Mouse (Mus musculus): ENCODE results near the gene Cd44. TPM values are rescaled to one million over a fixed set of nuclear protein-coding genes. Genes with fewer than 3 reads are reported as not detected.

Gene Cd44
- total RNA-seq, 1 experiment = 14.3 TPM

GRCm38 (mm10) chr2:102878513-102878912 is 23.0 kb downstream of the Cd44 start:
- Histone ChIP-seq H3K9ac (ENCODE audit: insufficient read depth, low read depth, low read length, poor library complexity, severe bottlenecking) (no peak overlapping the region), H3K4me3 (ENCODE audit: insufficient read depth in 1 of 2, low read depth in 1 of 2, low read length in 2 of 2, poor library complexity in 1 of 2, severe bottlenecking in 1 of 2) (no peak overlapping the region), H3K36me3 (ENCODE audit: control insufficient read depth, insufficient read depth, low read length, poor library complexity, severe bottlenecking) (no peaks in the 10 kb centered on the region), H3K9me3 (ENCODE audit: control insufficient read depth, insufficient read depth, low read depth, low read length) (no peaks in the 10 kb centered on the region), H3K4me1 (ENCODE audit: control insufficient read depth in 2 of 2, insufficient read depth in 2 of 2, low read length in 2 of 2, poor library complexity in 1 of 2) (no peaks in the 10 kb centered on the region), H3K27ac (ENCODE audit: insufficient read depth, low read depth, low read length, poor library complexity, severe bottlenecking) (no peak overlapping the region)
- TF ChIP-seq ZC3H11A (IDR thresholded peaks at IDR 0.05; ENCODE audit: borderline replicate concordance, low read depth, low read length) = no peak
- no peak for TF ChIP-seq ZNF384 (IDR thresholded peaks at IDR 0.05; ENCODE audit: low read depth, low read length)
- TF ChIP-seq MAFK (IDR thresholded peaks at IDR 0.05; ENCODE audit: insufficient read depth, low read depth, low read length) = no peak
- no peak for TF ChIP-seq CHD2 (IDR thresholded peaks at IDR 0.05; ENCODE audit: low read depth, low read length)
- no peak for TF ChIP-seq HCFC1 (IDR thresholded peaks at IDR 0.05; ENCODE audit: borderline replicate concordance, insufficient read depth, low read length)
- no peak for DNase-seq (ENCODE audit: low read depth, low spot score)
- in situ Hi-C loops (cut with MboI; ENCODE audit: low sequenced_read_pairs in 2 of 2, unreplicated experiment in 2 of 2) = no loop called here

- Histone ChIP-seq H3K9ac (ENCODE audit: insufficient read depth, low read depth, low read length, poor library complexity, severe bottlenecking) (no peak overlapping the region), H3K36me3 (ENCODE audit: control insufficient read depth, insufficient read depth, low read length, poor library complexity, severe bottlenecking) (no peaks in the 10 kb centered on the region), H3K4me3 (ENCODE audit: insufficient read depth in 1 of 2, low read depth in 1 of 2, low read length in 2 of 2, poor library complexity in 1 of 2, severe bottlenecking in 1 of 2) (no peak overlapping the region), H3K9me3 (ENCODE audit: control insufficient read depth, insufficient read depth, low read depth, low read length) (no peaks in the 10 kb centered on the region), H3K4me1 (ENCODE audit: control insufficient read depth in 2 of 2, insufficient read depth in 2 of 2, low read length in 2 of 2, poor library complexity in 1 of 2) (no peaks in the 10 kb centered on the region), H3K27ac (ENCODE audit: insufficient read depth, low read depth, low read length, poor library complexity, severe bottlenecking) (no peak overlapping the region)
- no peak for TF ChIP-seq MAFK (IDR thresholded peaks at IDR 0.05; ENCODE audit: insufficient read depth, low read depth, low read length)
- TF ChIP-seq CHD2 (IDR thresholded peaks at IDR 0.05; ENCODE audit: low read depth, low read length) = no peak
- no peak for TF ChIP-seq ZC3H11A (IDR thresholded peaks at IDR 0.05; ENCODE audit: borderline replicate concordance, low read depth, low read length)
- in situ Hi-C loops (cut with MboI; ENCODE audit: low sequenced_read_pairs in 2 of 2, unreplicated experiment in 2 of 2) = no loop called here
- no peak for DNase-seq (ENCODE audit: low read depth, low spot score)
Observed at GRCm38 (mm10) chr2:102877463-102877862, 24.0 kb downstream of the Cd44 start.

GRCm38 (mm10) chr2:102876141-102876540 is 25.3 kb downstream of the Cd44 start:
- H3K9ac ChIP-seq (ENCODE audit: insufficient read depth, low read depth, low read length, poor library complexity, severe bottlenecking) = no peak overlapping the region
- H3K9me3 ChIP-seq (ENCODE audit: control insufficient read depth, insufficient read depth, low read depth, low read length) = no peaks in the 10 kb centered on the region
- H3K36me3 ChIP-seq (ENCODE audit: control insufficient read depth, insufficient read depth, low read length, poor library complexity, severe bottlenecking) = no peaks in the 10 kb centered on the region
- H3K4me3 ChIP-seq (ENCODE audit: insufficient read depth in 1 of 2, low read depth in 1 of 2, low read length in 2 of 2, poor library complexity in 1 of 2, severe bottlenecking in 1 of 2) = no peak overlapping the region
- DNase-seq (ENCODE audit: low read depth, low spot score) = no peak
- TF ChIP-seq MAFK (IDR thresholded peaks at IDR 0.05; ENCODE audit: insufficient read depth, low read depth, low read length) = no peak
- no peak for TF ChIP-seq HCFC1 (IDR thresholded peaks at IDR 0.05; ENCODE audit: borderline replicate concordance, insufficient read depth, low read length)
- TF ChIP-seq ZNF384 (IDR thresholded peaks at IDR 0.05; ENCODE audit: low read depth, low read length) = no peak
- no peak overlapping the region for H3K27ac ChIP-seq (ENCODE audit: insufficient read depth, low read depth, low read length, poor library complexity, severe bottlenecking)
- no peaks in the 10 kb centered on the region for H3K4me1 ChIP-seq (ENCODE audit: control insufficient read depth in 2 of 2, insufficient read depth in 2 of 2, low read length in 2 of 2, poor library complexity in 1 of 2)
- in situ Hi-C loops (cut with MboI; ENCODE audit: low sequenced_read_pairs in 2 of 2, unreplicated experiment in 2 of 2) = no loop called here

GRCm38 (mm10) chr2:102873848-102874247 is 27.6 kb downstream of the Cd44 start:
- H3K4me3 ChIP-seq (ENCODE audit: insufficient read depth in 1 of 2, low read depth in 1 of 2, low read length in 2 of 2, poor library complexity in 1 of 2, severe bottlenecking in 1 of 2) = no peak overlapping the region
- DNase-seq (ENCODE audit: low read depth, low spot score) = no peak
- no peak overlapping the region for H3K9ac ChIP-seq (ENCODE audit: insufficient read depth, low read depth, low read length, poor library complexity, severe bottlenecking)
- H3K27ac ChIP-seq (ENCODE audit: insufficient read depth, low read depth, low read length, poor library complexity, severe bottlenecking) = no peak overlapping the region
- H3K36me3 ChIP-seq (ENCODE audit: control insufficient read depth, insufficient read depth, low read length, poor library complexity, severe bottlenecking) = no peaks in the 10 kb centered on the region
- no peaks in the 10 kb centered on the region for H3K4me1 ChIP-seq (ENCODE audit: control insufficient read depth in 2 of 2, insufficient read depth in 2 of 2, low read length in 2 of 2, poor library complexity in 1 of 2)
- in situ Hi-C loops (cut with MboI; ENCODE audit: low sequenced_read_pairs in 2 of 2, unreplicated experiment in 2 of 2) = no loop called here
- no peaks in the 10 kb centered on the region for H3K9me3 ChIP-seq (ENCODE audit: control insufficient read depth, insufficient read depth, low read depth, low read length)
- TF ChIP-seq ZC3H11A (IDR thresholded peaks at IDR 0.05; ENCODE audit: borderline replicate concordance, low read depth, low read length) = no peak
- no peak for TF ChIP-seq CHD2 (IDR thresholded peaks at IDR 0.05; ENCODE audit: low read depth, low read length)
- TF ChIP-seq ZNF384 (IDR thresholded peaks at IDR 0.05; ENCODE audit: low read depth, low read length) = no peak
- no peak for TF ChIP-seq MAFK (IDR thresholded peaks at IDR 0.05; ENCODE audit: insufficient read depth, low read depth, low read length)
- no peak for TF ChIP-seq HCFC1 (IDR thresholded peaks at IDR 0.05; ENCODE audit: borderline replicate concordance, insufficient read depth, low read length)

- in situ Hi-C loops (cut with MboI; ENCODE audit: low sequenced_read_pairs in 2 of 2, unreplicated experiment in 2 of 2) = no loop called here
- no peak overlapping the region for H3K27ac ChIP-seq (ENCODE audit: insufficient read depth, low read depth, low read length, poor library complexity, severe bottlenecking)
- TF ChIP-seq CHD2 (IDR thresholded peaks at IDR 0.05; ENCODE audit: low read depth, low read length) (no peak), ZC3H11A (IDR thresholded peaks at IDR 0.05; ENCODE audit: borderline replicate concordance, low read depth, low read length) (no peak), HCFC1 (IDR thresholded peaks at IDR 0.05; ENCODE audit: borderline replicate concordance, insufficient read depth, low read length) (no peak), ZNF384 (IDR thresholded peaks at IDR 0.05; ENCODE audit: low read depth, low read length) (no peak), MAFK (IDR thresholded peaks at IDR 0.05; ENCODE audit: insufficient read depth, low read depth, low read length) (no peak)
- DNase-seq (ENCODE audit: low read depth, low spot score) = no peak
- no peak overlapping the region for H3K4me3 ChIP-seq (ENCODE audit: insufficient read depth in 1 of 2, low read depth in 1 of 2, low read length in 2 of 2, poor library complexity in 1 of 2, severe bottlenecking in 1 of 2)
- H3K36me3 ChIP-seq (ENCODE audit: control insufficient read depth, insufficient read depth, low read length, poor library complexity, severe bottlenecking) = no peaks in the 10 kb centered on the region
- no peaks in the 10 kb centered on the region for H3K4me1 ChIP-seq (ENCODE audit: control insufficient read depth in 2 of 2, insufficient read depth in 2 of 2, low read length in 2 of 2, poor library complexity in 1 of 2)
- H3K9me3 ChIP-seq (ENCODE audit: control insufficient read depth, insufficient read depth, low read depth, low read length) = no peaks in the 10 kb centered on the region
- no peak overlapping the region for H3K9ac ChIP-seq (ENCODE audit: insufficient read depth, low read depth, low read length, poor library complexity, severe bottlenecking)
Observed at GRCm38 (mm10) chr2:102873194-102873593, 28.3 kb downstream of the Cd44 start.
